Mouse (Mus musculus): ENCODE data around the gene Tmco5. TPM values are rescaled to one million over a fixed set of nuclear protein-coding genes. Genes with fewer than 3 reads are reported as not detected.

Gene Tmco5
- polyA plus RNA-seq, 1 experiment from 2014 or later = not detected

DNA sequence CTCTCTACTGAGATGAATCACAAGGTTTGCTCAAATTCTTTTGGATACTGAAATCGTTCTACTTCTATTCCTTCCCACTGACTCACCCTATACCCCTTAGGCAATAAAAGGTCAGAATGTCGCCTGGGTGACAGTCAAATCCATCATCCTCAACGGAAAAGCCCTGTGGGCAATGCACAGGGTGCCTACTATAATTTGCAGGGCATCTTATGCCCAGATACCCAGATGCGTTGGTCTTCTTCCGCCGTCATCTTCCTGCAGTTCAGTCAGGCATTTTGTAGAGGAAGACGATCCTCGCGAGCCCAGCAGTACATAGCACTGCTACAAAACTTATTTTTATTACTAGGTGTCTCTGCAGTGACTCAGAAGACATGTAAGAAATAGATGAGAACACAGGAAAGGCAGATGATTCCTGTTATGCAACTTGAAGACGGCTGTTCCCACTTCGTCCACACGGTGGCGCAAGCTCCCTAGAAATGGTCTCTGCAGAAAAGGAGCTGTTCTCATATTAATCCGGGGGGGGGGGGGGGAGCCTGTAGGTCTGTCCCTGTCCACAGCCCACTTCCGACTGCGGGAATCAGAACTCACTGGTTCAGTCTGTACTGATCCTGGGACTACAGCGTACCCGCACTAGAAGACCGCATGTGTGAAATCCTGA lies 21.3 kb downstream of the Tmco5 start:
- H3K36me3 ChIP-seq = no peaks in the 10 kb centered on the region
- H3K4me1 ChIP-seq = peaks cover 8% of the 10 kb centered on the region; the same call in 1 of the 2 replicates
- 14% methylated on average over 19 of the region's 19 CpGs for WGBS
- peak overlapping the region; percentile 55 for H3K4me3 ChIP-seq
- peak; percentile 84 for DNase-seq (ENCODE audit: low spot score)
- no peaks in the 10 kb centered on the region for H3K9me3 ChIP-seq
- H3K27ac ChIP-seq = peak overlapping the region; percentile 74
- H3K27me3 ChIP-seq (ENCODE audit: insufficient read depth, poor library complexity, severe bottlenecking) = peaks cover 8% of the 10 kb centered on the region; the same call in 1 of the 2 replicates

DNA sequence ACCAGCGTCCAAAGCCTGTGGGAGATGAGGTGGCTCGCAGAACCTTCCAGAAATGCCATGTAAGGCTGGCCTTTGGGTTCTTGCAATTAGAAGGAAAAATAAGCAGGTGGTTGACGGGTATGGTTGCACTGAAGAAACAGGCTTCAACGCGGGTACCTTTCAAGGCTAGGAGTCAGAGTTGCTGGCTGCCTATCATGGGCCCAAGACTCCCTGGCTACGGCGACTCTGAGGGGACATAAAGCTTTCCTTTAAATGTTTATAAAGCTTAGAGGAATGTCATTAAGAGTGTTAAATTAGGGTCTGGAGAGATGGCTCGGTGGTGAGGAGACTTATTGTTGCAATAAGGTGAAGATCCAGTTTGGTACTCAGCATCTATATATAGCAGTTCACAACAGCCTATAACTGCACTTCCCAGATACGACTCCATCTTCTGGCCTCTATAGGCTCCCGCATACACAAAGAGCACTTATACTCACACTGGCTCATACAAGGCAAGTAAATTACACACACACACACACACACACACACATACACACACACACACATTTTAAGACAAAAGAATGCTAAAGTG lies 21.9 kb downstream of the Tmco5 start:
- Histone ChIP-seq H3K27me3 (ENCODE audit: insufficient read depth, poor library complexity, severe bottlenecking) (peaks cover 8% of the 10 kb centered on the region; the same call in 1 of the 2 replicates), H3K27ac (peak overlapping the region; percentile 74), H3K9me3 (no peaks in the 10 kb centered on the region), H3K36me3 (no peaks in the 10 kb centered on the region), H3K4me1 (peaks cover 8% of the 10 kb centered on the region; the same call in 1 of the 2 replicates), H3K4me3 (peak overlapping the region; percentile 55)
- DNase-seq (ENCODE audit: low spot score) = no peak
- 38% methylated on average over 10 of the region's 10 CpGs for WGBS

DNA sequence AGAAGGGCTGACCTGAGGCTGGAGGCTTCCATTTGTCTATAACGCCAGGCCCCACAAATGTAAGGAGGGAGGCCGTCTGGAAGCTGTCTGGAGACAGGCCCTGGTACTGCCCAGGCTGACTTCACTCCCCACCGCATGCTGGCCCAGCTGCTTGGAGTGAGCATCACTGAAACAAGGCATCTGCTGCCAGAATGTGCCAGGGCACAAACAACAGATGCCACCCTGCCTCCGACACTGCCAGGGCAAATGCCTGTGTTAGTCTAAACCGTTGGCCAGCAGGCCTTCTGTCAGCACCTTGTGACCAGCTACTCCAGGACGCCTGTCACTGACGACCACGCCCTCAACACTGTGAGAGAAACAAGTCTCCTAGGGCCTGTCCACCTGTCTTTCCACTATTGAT lies 29.8 kb downstream of the Tmco5 start:
- no peak for DNase-seq (ENCODE audit: low spot score)
- no peaks in the 10 kb centered on the region for H3K9me3 ChIP-seq
- peaks cover 11% of the 10 kb centered on the region for H3K4me1 ChIP-seq
- H3K27ac ChIP-seq = no peak overlapping the region
- H3K36me3 ChIP-seq = no peaks in the 10 kb centered on the region
- H3K27me3 ChIP-seq (ENCODE audit: insufficient read depth, poor library complexity, severe bottlenecking) = no peaks in the 10 kb centered on the region
- 54% methylated on average over 8 of the region's 8 CpGs for WGBS
- H3K4me3 ChIP-seq = no peak overlapping the region

DNA sequence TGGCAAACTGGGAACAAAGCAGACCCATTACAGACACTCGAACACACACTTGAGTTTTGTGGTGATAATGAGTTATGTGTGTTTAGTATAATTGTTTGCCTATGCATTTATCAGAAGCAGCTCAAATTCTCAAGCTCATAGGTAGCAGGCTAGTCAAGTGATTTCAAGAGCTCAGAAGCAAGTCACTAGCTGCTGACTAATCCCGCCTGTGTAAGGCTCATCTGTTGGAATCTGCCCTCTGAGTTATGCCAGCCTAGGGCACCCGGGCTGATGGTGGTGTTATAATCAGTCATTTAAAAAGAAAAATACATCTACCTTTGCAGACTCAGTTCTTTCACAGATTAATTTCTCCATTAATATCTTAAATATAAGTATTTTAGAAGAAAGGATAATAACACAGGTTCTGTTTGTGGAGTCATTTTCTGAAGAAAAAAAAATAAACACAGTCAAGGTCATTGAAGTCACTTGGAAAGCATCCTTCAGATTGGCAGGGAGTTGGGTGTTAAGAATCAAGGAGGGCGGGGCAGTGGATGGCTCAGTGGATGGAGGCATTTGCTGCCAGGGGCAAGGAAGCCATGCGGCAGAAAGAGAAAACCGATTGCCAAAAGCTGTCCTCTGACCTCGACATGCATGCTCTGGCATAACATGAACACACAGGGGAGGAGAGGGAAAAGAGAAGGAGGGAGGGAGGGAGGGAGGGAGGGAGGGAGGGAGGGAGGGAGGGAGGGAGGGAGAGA lies 34.0 kb downstream of the Tmco5 start:
- 75% methylated on average over 7 of the region's 7 CpGs for WGBS

DNA sequence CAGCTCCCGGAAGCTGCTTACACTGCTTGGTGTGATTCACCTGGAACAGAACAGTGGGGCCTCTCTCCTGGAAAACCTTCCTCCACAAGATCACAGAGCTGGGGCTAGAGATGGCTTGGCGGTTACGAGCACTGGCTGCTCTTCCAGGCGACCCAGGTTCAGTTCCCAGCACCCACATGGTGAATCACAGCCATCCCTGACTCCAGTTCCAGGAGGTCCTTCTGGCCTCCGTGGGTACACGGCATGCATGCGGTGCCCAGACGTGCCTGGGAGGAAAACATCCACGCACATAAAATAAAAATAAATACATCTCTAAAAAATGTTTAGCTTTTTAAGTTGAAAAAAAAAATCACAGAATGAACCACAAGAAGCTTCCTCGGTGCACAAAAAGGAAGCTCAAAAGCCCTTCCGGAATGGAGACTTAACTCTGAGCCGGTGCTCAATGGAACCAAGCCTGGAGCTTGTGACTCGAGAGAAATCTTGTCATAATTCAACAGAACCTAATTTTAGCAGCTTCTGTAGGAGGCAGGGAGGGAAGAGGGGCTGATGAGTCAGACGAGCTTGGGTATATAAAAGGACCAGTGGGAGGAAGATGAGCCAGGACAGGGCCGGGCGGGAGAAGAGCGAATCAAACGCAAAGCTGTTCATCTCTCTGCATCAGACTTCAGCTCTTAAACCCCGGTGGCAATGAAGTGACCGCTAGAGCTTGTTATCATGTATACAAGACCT lies 35.4 kb downstream of the Tmco5 start:
- WGBS = 76% methylated on average over 20 of the region's 20 CpGs
- H3K36me3 ChIP-seq = no peaks in the 10 kb centered on the region
- H3K4me3 ChIP-seq = no peak overlapping the region
- H3K4me1 ChIP-seq = no peaks in the 10 kb centered on the region
- H3K27me3 ChIP-seq (ENCODE audit: insufficient read depth, poor library complexity, severe bottlenecking) = no peaks in the 10 kb centered on the region
- no peak for DNase-seq (ENCODE audit: low spot score)
- H3K27ac ChIP-seq = no peak overlapping the region
- H3K9me3 ChIP-seq = no peaks in the 10 kb centered on the region

More for the DNA sequence above, 34.0 kb downstream of the Tmco5 start:
- H3K36me3 ChIP-seq = no peaks in the 10 kb centered on the region
- no peak for DNase-seq (ENCODE audit: low spot score)
- no peaks in the 10 kb centered on the region for H3K27me3 ChIP-seq (ENCODE audit: insufficient read depth, poor library complexity, severe bottlenecking)
- H3K27ac ChIP-seq = no peak overlapping the region
- H3K4me1 ChIP-seq = peaks cover 11% of the 10 kb centered on the region
- H3K9me3 ChIP-seq = no peaks in the 10 kb centered on the region
- no peak overlapping the region for H3K4me3 ChIP-seq

DNA sequence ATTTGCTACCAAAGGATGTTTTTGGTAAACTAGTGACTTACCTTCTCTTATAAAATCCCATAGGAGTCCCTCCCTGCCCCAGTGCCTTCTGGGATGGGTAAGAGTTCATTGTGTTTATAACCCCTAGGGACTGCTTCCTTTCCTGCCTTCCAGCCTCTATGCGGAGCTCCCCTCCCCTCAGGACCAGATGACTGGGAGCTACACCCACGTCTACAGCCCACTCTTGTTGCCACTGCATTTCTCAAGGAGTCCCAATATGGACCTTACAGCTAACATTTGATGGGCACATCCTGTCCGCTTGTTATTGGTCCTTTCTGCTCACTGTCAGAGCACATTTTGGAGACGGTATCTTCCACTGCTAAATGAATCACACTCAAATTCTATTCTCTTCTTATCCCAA lies 36.1 kb downstream of the Tmco5 start:
- WGBS = 68% methylated on average over 4 of the region's 4 CpGs
- no peak overlapping the region for H3K27ac ChIP-seq
- no peak overlapping the region for H3K4me3 ChIP-seq
- no peaks in the 10 kb centered on the region for H3K36me3 ChIP-seq
- H3K4me1 ChIP-seq = no peaks in the 10 kb centered on the region
- DNase-seq (ENCODE audit: low spot score) = no peak
- H3K9me3 ChIP-seq = no peaks in the 10 kb centered on the region
- H3K27me3 ChIP-seq (ENCODE audit: insufficient read depth, poor library complexity, severe bottlenecking) = no peaks in the 10 kb centered on the region

DNA sequence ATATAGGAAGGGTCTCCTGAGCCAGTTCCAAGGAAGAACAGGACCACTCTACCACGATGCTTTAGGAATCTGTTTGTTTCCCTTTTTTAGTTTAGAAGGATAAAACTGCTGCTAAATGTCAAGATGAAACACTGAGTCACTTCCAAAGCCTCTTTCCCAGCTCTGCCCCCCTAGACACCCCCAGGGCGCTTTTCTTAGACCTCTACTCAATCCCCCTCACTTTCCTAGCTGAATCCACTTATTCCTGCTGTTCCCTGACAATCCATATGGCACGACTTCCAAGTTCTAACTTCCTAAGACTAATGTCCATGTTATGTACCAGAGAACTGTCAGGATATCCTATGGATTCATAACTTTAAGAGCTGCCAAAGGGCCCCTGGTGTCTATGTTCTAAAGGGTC lies 40.1 kb downstream of the Tmco5 start:
- no peaks in the 10 kb centered on the region for H3K36me3 ChIP-seq
- DNase-seq (ENCODE audit: low spot score) = no peak
- H3K27ac ChIP-seq = no peak overlapping the region
- H3K4me1 ChIP-seq = peaks cover 3% of the 10 kb centered on the region; the same call in 1 of the 2 replicates
- 74% methylated on average over 3 of the region's 3 CpGs for WGBS
- H3K27me3 ChIP-seq (ENCODE audit: insufficient read depth, poor library complexity, severe bottlenecking) = no peaks in the 10 kb centered on the region
- H3K4me3 ChIP-seq = no peak overlapping the region
- H3K9me3 ChIP-seq = no peaks in the 10 kb centered on the region

DNA sequence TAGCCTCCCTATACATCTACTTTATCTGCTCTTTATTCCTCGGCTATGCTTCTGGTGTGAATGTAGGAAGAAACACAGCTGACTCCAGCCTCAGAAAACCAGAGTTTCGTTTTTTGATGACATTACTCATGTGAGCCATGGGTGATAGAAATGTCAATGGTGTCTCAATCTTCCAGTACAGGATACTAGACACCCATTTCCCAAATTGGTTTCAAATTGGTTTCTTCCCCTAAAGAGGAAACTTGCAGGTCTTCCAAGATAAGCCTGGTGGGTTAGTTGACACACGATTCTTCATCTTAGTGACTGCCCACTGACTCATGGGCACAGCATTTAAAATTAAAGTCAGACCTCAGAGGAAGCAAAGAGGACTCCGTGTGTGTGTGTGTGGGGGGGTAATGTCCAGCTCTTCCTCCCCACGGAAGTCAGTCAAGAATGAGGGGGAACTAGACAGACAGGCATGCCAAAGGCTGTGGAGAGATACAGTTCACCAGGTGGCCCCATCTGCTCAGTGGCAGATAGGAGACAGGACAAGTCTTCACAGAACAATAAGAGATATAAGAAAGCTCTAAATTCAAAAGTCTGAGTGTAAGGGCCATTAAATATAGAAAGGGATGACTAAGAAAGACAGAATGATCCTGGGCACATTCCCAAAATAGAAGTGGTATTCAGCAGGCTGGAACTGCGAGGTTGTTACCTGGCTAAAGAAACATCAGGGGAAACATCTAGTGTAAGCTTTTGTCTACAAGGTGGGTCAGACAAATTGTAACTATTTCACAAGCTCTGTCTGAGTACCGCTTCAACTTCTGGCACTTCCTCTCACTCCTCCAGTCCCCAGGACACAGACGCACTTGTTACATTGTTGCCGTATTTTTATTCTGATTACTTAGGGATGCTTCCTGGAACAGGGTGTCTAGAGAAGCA lies 44.3 kb downstream of the Tmco5 start:
- H3K4me3 ChIP-seq = no peak overlapping the region
- no peak for DNase-seq (ENCODE audit: low spot score)
- 61% methylated on average over 9 of the region's 9 CpGs for WGBS
- no peak overlapping the region for H3K27ac ChIP-seq
- peaks cover 3% of the 10 kb centered on the region; the same call in 1 of the 2 replicates for H3K4me1 ChIP-seq
- no peaks in the 10 kb centered on the region for H3K9me3 ChIP-seq
- H3K36me3 ChIP-seq = no peaks in the 10 kb centered on the region
- H3K27me3 ChIP-seq (ENCODE audit: insufficient read depth, poor library complexity, severe bottlenecking) = no peaks in the 10 kb centered on the region

DNA sequence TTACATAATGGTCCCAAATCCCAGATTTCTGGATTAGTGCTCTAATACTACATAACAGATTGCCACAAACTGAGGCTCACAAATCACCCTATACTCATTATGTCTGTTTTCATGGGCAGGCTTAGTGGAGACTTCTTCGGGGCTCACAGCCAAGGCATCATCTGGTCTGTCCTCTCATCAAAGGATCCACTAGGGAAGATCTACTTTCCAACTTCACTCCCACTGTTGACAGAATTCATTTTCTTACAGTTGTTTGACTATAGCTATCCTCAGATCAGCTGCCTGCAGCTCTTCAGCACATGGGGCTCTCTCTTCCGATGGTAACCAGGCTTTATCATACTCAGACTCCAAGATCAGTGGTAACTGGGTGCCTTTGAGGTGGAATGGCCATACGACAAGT lies 45.2 kb downstream of the Tmco5 start:
- Histone ChIP-seq H3K27me3 (ENCODE audit: insufficient read depth, poor library complexity, severe bottlenecking) (no peaks in the 10 kb centered on the region), H3K27ac (no peak overlapping the region), H3K9me3 (no peaks in the 10 kb centered on the region), H3K36me3 (no peaks in the 10 kb centered on the region), H3K4me1 (peaks cover 3% of the 10 kb centered on the region; the same call in 1 of the 2 replicates), H3K4me3 (no peak overlapping the region)
- WGBS = 79% methylated on average over 3 of the region's 3 CpGs
- no peak for DNase-seq (ENCODE audit: low spot score)

DNA sequence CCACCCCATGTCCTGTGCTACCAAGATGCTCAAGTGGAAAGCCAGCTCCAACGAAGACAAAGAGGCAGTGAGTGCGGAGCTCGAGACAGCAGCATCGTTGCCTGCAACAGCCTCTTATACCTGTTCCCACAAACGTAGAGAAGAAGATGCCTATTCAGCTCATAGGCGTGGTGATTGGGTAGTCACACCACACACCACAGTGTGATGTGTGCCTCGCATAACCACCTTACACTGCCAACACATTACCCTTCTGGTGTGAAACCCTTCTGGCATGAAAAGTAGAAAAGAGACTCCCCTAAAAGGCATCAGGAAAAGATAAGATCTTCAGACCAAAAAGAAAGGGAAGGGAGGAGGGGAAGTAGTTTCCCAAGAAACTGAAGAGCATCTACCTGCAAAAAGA lies 45.8 kb downstream of the Tmco5 start:
- 85% methylated on average over 7 of the region's 7 CpGs for WGBS
- Histone ChIP-seq H3K27me3 (ENCODE audit: insufficient read depth, poor library complexity, severe bottlenecking) (no peaks in the 10 kb centered on the region), H3K9me3 (no peaks in the 10 kb centered on the region), H3K4me3 (no peak overlapping the region), H3K4me1 (peaks cover 3% of the 10 kb centered on the region; the same call in 1 of the 2 replicates), H3K36me3 (no peaks in the 10 kb centered on the region), H3K27ac (no peak overlapping the region)
- DNase-seq (ENCODE audit: low spot score) = no peak

DNA sequence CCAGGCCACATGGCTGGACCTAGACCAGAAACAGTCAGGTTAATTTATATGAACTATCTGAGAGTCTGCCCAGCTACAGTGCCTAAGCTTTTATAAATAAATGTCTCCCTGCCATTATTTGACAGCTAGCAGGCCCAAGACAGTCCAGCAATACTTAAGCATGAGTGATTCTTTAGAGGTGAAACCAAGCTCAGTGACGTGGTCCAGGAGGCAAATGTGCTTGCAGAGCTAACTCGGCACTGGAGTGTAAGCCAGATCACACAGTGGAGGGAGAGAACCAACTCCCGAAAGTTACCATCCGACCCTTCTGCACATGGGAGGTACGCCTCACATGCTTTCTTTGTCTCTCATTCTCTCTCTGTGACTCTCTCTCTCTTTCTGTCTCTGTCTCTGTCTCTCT lies 46.7 kb downstream of the Tmco5 start:
- no peak for DNase-seq (ENCODE audit: low spot score)
- H3K27ac ChIP-seq = no peak overlapping the region
- no peak overlapping the region for H3K4me3 ChIP-seq
- no peaks in the 10 kb centered on the region for H3K27me3 ChIP-seq (ENCODE audit: insufficient read depth, poor library complexity, severe bottlenecking)
- H3K36me3 ChIP-seq = no peaks in the 10 kb centered on the region
- no peaks in the 10 kb centered on the region for H3K9me3 ChIP-seq
- 76% methylated on average over 5 of the region's 5 CpGs for WGBS
- H3K4me1 ChIP-seq = peaks cover 3% of the 10 kb centered on the region; the same call in 1 of the 2 replicates

DNA sequence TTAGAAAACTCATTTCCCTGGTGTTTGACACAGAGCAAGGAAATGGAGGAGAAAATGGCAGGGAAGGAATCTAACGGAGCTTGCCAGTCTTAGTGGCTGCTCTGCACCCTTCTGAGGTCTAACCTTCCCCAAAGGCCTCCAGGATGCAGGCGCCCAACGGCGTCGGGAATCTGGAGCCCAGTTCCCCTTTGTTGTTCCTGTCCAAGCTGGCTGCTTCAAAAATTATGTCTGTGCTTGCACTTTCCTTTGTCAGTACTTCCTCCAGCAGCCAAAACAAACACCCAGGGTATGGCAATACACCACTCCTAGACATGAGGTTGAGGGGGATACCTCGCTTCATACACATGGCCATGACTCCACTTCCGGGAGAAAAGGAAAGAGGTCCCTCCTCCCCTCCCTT lies 53.7 kb downstream of the Tmco5 start:
- no peak for DNase-seq (ENCODE audit: low spot score)
- 78% methylated on average over 7 of the region's 7 CpGs for WGBS
- H3K27me3 ChIP-seq (ENCODE audit: insufficient read depth, poor library complexity, severe bottlenecking) = no peaks in the 10 kb centered on the region
- no peak overlapping the region for H3K4me3 ChIP-seq
- no peak overlapping the region for H3K27ac ChIP-seq
- no peaks in the 10 kb centered on the region for H3K36me3 ChIP-seq
- no peaks in the 10 kb centered on the region for H3K9me3 ChIP-seq
- peaks cover 9% of the 10 kb centered on the region; the same call in 1 of the 2 replicates for H3K4me1 ChIP-seq
